Mouse (Mus musculus): ENCODE measurements around the gene Gm10719. TPM values are rescaled to one million over a fixed set of nuclear protein-coding genes. Genes with fewer than 3 reads are reported as not detected.
"Not testable (repeated sequence)": the region's sequence is repeated elsewhere in the genome, so short reads cannot be mapped to it uniquely, and the experiment has no call there.

The Gm10719 gene
- total RNA-seq, 1 experiment from 2014 or later: 1.7 TPM

DNA sequence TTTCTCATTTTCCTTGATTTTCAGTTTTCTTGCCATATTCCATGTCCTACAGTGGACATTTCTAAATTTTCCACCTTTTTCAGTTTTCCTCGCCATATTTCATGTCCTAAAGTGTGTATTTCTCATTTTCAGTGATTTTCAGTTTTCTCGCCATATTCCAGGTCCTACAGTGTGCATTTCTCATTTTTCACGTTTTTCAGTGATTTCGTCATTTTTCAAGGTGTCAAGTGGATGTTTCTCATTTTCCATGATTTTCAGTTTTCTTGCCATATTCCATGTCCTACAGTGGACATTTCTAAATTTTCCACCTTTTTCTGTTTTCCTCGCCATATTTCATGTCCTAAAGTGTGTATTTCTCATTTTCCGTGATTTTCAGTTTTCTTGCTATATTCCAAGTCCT is 8.4 kb downstream of the Gm10719 start:
- DNase-seq: peak; percentile 19

DNA sequence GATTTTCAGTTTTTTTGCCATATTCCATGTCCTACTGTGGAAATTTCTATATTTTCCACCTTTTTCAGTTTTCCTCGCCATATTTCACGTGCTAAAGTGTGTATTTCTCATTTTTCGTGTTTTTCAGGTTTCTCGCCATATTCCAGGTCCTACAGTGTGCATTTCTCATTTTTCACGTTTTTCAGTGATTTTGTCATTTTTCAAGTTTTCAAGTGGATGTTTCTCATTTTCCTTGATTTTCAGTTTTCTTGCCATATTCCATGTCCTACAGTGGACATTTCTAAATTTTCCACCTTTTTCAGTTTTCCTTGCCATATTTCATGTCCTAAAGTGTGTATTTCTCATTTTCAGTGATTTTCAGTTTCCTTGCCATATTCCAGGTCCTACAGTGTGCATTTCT is 8.9 kb downstream of the Gm10719 start:
- DNase-seq: not testable (repeated sequence)

GRCm38 (mm10) chr9:3026741-3027140 is 9.5 kb downstream of the Gm10719 start:
- not testable (repeated sequence) for DNase-seq

DNA sequence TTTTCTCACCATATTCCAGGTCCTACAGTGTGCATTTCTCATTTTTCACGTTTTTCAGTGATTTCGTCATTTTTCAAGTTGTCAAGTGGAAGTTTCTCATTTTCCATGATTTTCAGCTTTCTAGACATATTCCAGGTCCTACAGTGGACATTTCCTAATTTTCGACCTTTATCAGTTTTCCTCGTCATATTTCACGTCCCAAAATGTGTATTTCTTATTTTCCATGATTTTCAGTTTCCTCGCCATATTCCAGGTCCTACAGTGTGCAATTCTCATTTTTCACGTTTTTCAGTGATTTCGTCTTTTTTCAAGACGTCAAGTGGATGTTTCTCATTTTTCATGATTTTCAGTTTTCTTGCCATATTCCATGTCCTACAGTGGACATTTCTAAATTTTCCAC is 10.0 kb downstream of the Gm10719 start:
- not testable (repeated sequence) for DNase-seq

DNA sequence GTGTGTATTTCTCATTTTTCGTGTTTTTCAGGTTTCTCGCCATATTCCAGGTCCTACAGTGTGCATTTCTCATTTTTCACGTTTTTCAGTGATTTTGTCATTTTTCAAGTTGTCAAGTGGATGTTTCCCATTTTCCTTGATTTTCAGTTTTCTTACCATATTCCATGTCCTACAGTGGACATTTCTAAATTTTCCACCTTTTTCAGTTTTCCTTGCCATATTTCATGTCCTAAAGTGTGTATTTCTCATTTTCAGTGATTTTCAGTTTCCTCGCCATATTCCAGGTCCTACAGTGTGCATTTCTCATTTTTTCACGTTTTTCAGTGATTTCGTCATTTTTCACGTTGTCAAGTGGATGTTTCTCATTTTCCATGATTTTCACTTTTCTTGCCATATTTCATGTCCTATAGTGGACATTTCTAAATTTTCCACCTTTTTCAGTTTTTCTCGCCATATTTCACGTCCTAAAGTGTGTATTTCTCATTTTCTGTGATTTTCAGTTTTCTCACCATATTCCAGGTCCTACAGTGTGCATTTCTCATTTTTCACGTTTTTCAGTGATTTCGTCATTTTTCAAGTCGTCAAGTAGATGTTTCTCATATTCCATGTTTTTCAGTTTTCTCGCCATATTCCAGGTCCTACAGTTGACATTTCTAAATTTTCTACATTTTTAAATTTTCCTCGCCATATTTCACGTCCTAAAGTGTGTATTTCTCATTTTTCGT is 12.2 kb downstream of the Gm10719 start:
- peak; percentile 4 for DNase-seq

DNA sequence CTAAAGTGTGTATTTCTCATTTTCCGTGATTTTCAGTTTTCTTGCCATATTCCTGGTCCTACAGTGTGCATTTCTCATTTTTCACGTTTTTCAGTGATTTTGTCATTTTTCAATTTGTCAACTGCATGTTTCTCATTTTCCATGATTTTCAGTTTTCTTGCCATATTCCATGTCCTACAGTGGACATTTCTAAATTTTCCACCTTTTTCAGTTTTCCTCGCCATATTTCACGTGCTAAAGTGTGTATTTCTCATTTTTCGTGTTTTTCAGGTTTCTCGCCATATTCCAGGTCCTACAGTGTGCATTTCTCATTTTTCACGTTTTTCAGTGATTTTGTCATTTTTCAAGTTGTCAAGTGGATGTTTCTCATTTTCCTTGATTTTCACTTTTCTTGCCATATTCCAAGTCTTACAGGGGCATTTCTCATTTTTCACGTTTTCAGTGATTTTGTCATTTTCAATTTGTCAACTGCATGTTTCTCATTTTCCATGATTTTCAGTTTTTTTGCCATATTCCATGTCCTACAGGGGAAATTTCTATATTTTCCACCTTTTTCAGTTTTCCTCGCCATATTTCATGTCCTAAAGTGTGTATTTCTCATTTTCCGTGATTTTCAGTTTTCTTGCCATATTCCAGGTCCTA is 13.6 kb downstream of the Gm10719 start:
- DNase-seq: not testable (repeated sequence)

DNA sequence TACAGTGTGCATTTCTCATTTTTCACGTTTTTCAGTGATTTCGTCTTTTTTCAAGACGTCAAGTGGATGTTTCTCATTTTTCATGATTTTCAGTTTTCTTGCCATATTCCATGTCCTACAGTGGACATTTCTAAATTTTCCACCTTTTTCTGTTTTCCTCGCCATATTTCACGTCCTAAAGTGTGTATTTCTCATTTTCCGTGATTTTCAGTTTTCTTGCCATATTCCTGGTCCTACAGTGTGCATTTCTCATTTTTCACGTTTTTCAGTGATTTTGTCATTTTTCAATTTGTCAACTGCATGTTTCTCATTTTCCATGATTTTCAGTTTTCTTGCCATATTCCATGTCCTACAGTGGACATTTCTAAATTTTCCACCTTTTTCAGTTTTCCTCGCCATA is 17.1 kb downstream of the Gm10719 start, which contains the start of gene Gm17535:
Gene Gm17535, plus strand, starts transcription at position 301 of the 400 bp plus-strand sequence.
- DNase-seq: not testable (repeated sequence)

- DNase-seq: not testable (repeated sequence)
Observed at GRCm38 (mm10) chr9:3036577-3036976, 19.4 kb downstream of the Gm10719 start, which contains the start of gene Gm10715. TSS of gene Gm10715 (plus strand) at chr9:3036877.

DNA sequence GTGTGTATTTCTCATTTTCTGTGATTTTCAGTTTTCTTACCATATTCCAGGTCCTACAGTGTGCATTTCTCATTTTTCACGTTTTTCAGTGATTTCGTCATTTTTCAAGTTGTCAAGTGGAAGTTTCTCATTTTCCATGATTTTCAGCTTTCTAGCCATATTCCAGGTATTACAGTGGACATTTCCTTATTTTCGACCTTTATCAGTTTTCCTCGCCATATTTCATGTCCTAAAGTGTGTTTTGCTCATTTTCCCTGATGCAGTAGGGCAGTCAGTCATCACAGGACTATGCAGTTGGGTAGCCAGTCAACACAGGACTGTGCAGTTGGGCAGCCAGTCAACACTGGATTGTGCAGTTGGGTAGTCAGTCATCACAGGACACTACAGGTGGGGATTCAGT is 21.0 kb downstream of the Gm10719 start:
- DNase-seq: not testable (repeated sequence)

Small RNA genes lying within 50 kb of the gene (microRNA-seq; reads per million reads assigned to microRNA genes)
- 0 reads per million in 2 experiments for gene Mir101c

Other genes with a start within 250 kb of the Gm10719 start
- gene Gm10722, start 16.5 kb upstream of the Gm10719 start, total RNA-seq (2021): not detected in 2 replicates
- 0.60 TPM in 1 of 2 replicates, not detected in the other for gene Gm11168, start 14.1 kb upstream of the Gm10719 start, total RNA-seq (2021)
- gene Gm10721, start 4.3 kb upstream of the Gm10719 start, total RNA-seq (2021): 1.3 TPM in 1 of 2 replicates, not detected in the other
- gene Gm10720, start 1.8 kb upstream of the Gm10719 start, total RNA-seq (2021): not detected in 2 replicates
- gene Gm10718, start 6.1 kb downstream of the Gm10719 start, total RNA-seq (2021): 2.3 and 2.6 TPM in 2 replicates
- 0.89 and 1.0 TPM in 2 replicates for gene Gm10717, start 8.0 kb downstream of the Gm10719 start, total RNA-seq (2021)
- gene Gm17535, start 17.2 kb downstream of the Gm10719 start, total RNA-seq (2021): not detected in 2 replicates
- gene Gm10715, start 19.5 kb downstream of the Gm10719 start, total RNA-seq (2021): not detected in 2 replicates

Data from adrenal gland, postnatal 14 days (tissue).